Mouse (Mus musculus) layer of hippocampus, adult 9-11 months (tissue): ENCODE measurements around the gene Fbxl17.

ENCODE experiments used
- DNase-seq: peaks from one replicate; pipeline ENCODE4 v3.0.0; 2022

Gene Fbxl17

DNA sequence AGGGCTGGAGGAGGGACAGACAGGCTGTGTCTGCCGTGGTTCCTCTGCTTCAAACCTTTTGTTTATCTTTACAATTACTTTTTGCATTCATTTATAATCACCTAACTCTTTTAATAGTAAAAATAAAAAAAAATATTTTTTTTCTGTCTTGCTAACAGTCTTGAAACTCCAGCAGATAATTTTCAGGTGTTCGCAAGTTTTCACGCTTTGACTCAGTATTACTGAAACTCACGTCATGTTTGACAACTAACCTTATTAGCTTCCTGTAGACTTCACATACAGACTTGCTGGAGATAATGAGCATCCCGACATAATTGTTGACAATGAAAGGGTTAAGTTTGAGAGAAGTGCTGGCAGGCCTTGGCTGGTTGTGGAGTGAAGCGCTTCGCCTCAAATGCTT, 340.6 kb downstream of the Fbxl17 start:
- no peak for DNase-seq

DNA sequence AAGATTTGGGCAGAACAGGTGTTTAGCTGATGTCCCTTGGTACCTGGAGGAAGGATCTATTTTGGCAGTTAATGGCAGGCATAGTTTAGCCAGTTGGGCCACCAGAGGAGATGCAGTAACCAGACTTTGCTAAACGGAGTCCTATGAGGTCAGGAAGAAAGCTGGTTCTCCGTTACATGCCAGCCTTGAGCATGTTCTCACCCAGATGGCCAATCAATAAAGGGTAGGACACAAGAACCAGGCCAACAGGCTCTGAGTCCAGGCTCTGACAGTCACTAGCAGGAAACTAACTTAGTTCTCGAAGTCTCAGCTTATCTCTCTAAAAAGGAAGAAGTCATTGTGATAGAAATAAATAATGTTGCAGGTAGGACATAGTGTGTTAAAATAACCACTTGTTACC, 341.4 kb downstream of the Fbxl17 start:
- DNase-seq = no peak

DNA sequence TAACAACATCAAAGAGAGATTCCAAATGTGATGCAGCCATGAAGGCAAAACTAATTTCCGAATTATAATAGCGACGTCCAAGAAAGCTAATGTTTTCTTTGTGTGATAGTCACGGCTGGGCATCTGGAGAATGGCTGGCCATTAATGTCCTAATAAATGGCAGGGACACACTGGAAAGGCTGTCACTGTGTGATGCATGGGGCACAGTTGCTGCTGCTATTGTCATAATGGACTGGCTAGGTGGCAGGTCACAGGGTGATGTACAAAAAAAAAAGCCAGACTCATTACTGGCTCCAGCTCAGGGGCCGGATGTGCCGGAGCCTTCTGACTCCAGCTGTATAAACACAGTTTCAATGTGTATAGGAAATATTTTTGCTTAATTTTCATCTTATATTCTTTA, 341.9 kb downstream of the Fbxl17 start:
- no peak for DNase-seq

DNA sequence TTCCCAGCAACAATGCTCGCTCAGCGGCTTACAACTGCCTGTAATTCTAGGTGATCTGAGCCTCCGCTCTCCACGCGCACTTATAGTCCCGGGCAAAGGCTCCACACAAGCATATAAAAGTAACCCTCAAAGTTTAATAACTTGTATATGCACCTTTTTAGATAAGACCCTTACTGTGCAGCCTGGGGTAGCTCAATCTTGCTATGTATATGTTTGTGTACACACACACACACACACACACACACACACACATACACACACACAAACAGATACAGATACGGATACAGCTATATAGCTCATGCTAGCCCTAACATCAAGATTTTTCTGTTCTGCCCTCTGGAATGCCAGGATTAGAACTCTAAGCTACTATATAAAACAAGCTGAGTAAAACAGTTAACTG, 342.8 kb downstream of the Fbxl17 start:
- DNase-seq = no peak

DNA sequence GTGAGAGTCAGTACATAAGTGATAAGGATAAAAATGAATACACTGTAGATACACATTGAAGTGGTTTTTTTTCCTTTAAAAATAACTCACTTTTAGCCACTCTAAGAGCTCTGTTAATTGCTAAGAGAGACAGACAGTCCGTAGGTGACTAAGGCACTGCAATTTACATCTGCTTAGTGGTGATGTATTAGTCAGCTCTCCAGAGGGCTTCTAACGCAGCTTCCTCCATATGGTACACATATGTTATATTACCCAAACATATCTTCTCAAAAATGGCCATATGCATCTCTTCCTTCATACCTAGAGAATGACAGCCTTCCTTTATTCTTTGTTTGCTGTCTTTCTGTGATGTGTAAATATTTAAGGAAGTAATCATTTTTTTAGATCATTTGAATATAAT, 353.3 kb downstream of the Fbxl17 start:
- no peak for DNase-seq

DNA sequence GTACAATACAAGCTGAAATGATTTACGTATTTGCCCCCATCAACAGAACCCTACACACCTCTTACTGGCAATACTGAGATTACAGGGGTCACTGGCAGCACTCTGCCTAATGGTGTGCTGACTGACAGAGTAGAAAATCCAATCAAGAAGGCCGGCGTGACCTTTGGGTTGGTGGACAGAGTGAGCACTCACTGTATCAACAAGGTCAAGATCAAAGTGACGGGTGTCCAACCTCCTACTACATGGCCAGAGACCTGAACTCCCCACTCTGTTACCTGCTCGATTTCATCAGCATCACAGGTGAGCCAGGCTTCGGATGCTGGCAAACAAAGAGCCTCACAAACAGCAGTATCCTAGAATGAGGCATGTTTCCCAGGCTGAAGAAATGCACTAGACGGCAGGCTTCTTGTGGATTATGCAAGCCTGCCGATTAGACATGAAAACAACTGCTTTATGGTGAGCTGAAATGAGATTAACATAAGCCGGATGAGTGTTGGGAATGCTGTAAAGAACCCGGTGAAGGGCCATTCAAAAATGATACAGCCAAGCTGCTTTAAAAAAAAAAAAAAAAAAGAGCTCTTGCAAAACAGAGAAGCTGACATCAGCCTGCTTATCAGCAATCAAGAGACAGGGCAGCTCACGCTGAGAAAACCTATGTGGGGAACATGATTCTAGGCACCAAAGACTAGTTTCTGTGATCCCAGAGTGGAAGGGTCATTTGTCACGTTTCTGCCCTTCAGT, 353.9 kb downstream of the Fbxl17 start:
- no peak for DNase-seq

DNA sequence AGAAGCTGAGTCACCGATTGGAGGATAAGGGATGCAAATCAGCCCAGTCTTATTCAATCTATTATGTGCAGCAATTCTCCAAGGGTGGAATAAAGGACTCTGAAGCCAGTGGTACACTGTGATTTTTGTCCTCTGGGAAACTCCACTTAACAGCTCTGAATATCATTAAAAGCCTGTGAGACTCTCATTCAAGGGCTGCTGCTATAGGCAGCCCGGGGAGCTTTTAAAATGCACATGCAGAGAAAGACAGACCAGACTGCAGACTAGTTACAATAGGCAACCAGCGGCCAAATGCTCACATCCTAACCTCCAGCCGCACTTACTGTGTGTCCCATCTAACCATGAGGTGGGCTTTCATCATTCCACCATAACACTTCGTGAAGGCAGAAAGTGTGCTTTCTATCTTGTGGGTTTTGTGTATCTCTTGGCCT, 354.5 kb downstream of the Fbxl17 start:
- DNase-seq = no peak

DNA sequence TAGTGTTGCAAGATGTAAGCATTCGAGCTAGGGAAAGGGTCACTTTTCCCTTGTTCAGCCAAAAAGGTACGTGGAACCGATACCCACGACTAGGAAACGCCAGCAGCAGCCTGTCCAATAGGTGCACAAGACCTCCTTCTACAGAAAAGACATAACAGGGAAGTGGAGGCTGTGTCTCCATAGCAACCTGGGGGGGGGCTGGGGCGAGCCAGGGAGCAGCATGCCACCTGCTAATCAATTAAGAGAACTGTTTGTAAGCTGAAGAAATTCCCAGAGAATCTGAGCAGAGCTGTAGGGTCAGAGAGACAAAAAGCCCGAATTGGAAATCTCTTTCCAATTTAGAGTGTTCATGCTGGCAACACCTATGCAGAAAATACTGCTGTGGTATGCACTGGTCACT, 356.0 kb downstream of the Fbxl17 start:
- DNase-seq = no peak

DNA sequence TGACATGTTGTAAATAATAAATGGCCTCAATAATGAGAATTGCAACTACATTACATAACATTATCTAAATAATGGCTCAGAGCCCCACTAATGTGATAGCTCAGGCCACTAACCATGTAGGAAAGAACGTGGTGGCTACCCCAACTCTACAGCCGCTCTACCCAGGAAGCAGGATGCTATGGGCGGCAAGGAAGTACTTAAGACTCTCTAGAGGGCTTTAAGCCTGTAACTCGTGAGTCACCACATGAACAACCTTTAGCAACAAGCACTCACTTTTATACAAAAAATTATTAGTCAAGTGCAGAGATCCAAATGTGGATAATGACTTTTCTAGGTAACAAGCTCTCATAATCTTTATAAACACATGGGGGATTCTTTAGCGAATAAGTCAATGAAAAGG, 365.0 kb downstream of the Fbxl17 start:
- no peak for DNase-seq

DNA sequence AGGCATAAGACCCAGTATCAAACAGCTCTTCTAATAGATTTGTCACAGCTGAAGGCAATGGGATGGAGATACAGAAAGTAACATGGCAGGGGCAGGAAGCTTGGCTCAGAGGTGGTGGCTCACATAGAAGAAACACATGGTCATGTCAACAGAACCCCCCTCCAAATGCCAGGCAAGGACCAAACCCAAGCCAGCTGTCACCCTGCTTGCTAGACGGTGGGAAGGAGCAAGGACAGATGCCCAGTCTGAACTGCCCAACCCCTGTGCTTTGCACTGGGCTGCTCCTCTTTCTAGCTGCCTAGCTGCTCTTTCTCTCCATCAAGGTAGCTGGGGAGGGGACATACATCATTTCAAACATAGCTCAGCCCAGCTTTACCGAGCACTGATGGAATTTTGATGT, 377.4 kb downstream of the Fbxl17 start:
- no peak for DNase-seq

DNA sequence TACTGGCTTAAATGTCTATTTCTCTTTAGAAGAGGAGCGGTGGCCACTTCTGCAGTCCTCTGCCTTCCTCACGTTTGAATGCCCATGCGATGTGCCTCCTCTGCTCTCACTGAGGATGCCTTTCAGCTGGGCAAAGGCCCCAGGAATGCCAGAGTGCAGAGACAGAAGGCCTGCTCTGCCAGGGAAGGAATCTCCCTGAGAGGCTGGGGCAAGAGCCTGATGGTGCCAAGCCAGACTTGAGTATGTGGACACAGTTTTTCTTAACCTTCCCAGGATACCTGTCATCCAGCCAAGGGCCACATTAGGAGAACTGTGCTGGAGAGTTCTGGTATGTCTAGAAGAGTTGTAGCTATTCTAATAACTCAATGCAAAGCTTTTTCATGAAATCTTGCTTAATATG, 380.1 kb downstream of the Fbxl17 start:
- DNase-seq = no peak

DNA sequence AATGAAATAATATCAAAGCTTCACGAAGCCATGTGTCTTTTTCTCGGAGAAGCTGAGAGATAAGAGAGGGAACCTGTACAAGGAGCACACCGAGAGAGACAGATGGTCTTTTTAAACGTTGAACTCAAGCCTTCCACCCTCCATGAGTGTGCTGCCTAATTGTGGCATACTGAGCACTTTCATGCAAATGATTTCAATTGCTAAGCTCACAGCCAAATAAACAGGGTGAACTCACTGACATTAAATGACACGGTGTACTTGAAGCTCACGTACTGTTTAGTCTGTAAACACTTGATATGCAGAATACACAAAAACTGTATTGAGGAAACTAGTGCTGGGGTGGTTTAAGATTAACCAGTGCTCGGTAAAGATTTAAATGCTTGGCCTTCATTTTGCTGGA, 380.7 kb downstream of the Fbxl17 start:
- DNase-seq = no peak

DNA sequence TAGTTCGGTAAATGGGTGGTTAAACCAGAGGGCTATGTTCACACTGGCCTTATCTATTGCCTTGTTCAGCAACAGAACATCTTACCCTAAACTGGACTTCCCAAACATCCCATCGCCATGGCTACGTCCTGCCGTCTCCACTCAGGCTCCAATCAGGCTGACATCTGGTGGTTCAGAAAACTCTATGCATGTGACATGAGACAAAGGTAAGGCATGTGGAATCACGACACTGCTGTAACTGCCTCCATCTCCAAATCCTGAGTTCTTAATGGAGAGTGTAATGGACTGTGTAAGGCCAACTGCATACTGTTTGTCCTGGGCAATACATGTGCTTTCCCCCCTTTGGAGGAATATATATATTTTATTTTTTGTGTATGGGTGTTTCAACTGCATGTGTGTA, 382.7 kb downstream of the Fbxl17 start:
- DNase-seq = no peak

DNA sequence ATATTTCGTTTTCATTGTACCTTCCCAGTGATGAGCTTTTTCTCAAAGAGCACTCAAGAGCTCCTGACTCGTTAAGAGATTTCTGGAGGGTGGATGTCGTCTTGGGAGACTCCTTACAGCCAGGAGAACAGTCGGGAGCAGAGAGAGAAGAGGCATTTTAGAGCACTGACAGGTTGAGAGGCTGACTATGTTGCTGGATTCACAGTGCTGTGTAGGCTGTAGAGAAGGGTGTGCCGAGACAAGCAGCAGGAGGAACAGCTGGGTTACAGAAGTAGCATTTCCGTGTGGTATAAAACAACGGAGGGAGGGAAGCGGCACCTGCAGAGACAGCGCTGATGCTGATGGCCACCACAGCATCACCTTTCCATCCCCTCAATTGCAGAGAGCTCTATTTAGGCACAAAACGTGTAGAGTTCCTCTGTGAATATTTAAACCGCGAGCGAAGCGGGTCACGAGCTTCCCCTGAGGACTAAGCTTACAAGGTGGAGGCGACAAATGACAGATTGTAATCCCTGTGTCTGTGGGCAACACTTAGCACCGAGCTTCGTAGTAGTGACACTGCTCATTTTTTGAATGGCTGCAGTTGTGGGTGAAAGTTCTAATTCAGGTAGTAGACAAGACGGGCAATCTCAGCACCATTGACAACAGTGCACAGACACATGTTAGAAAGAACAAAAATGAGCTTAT, 385.3 kb downstream of the Fbxl17 start:
- peak; percentile 19 for DNase-seq

DNA sequence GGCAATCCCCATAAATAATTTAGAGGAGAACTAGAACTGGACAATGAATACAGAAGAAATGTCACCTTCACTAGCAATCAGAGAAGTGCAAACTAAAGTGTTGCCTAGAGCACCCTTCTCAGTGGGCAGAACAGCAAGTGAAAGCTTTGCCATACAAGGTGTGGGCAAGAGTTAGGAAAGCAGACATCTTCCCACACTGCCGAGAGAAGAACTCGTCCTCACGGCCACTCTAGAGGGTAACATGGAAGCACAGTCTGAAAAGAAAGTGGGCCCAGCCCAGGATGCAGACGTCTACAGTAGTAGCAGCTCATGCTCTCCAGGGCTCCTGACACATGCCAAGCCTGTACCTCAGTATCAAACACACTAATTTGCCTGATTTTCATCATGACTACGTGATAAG, 387.0 kb downstream of the Fbxl17 start:
- DNase-seq = no peak

DNA sequence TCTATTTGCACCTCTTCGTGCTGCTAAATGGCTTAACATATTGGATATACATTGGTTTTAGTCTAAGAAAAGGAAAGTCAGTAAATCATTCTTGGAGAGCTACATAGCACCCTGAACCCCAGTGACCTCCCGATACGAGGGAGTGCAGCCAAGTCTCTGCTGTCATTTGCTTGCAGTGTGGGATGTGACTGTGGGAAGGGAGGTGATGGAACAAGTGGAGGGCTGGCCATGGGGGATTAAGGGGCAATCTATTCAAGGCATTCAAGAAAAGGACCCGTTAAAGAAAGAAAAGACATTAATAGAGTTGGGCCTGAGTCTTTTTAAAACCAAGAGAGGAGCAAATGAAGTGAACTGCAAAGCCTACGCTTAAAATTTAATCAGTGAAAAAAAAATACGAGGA, 388.8 kb downstream of the Fbxl17 start:
- DNase-seq = no peak

DNA sequence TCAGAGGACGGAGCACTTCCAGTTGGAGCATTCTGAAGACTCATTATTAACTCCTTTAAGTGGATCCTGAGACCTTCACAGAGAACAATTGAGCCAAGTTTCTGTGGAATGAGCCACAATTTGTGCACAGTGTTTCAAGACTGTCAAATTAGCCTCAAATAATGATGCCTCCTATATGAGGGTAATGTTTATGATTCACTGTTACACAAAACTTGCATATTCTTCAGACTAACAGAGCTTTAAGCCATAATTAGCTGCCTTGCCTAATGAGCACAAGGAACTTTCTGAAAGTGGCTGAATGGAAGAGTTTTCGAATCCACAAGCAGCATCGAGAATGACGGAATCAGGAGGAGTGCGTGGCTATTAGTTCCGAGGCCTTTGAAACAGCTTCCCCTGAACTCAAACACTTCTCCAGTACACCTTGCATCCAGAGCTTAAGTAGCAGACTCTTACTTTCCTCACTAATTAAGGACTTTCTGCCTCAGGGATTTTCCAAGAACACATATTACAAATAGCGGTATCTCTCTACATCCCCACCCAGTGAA, 389.5 kb downstream of the Fbxl17 start:
- DNase-seq = no peak

DNA sequence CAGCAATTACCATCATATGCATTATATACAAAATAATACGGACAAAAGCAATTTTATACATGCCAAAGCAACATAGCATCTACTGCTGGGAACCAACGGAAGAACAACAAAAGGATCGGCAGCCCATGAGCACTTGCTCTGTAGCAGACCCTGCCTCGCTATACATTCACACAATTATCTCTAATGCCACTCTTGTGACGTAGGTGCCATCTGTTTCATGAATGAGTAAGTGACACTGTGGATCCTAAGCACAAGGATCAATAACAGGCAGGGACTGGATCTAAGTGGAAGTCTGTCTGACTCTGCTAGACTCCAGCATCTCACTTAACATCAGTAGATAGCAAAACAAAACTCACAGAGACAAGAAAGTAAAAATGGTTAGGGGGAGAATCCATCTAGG, 391.8 kb downstream of the Fbxl17 start:
- no peak for DNase-seq

DNA sequence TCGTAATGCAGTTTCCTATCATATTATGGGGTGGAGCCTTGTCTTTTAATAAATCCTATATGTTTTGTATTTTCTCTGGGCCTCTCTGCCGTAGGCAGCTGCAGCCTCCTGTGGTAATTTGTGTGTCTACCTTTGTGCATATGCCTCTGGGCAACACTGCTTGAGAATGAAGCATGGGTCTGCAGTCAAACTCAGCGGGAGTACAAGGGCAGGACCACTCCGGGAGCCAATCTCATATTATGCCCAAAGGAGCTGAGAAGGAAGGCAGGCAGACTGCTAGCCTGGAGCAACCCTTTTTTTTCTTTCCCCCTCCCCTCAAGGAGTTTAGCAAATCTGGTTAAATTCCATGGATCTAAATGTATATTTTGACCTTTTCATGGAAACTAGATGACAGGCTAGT, 392.3 kb downstream of the Fbxl17 start:
- no peak for DNase-seq

DNA sequence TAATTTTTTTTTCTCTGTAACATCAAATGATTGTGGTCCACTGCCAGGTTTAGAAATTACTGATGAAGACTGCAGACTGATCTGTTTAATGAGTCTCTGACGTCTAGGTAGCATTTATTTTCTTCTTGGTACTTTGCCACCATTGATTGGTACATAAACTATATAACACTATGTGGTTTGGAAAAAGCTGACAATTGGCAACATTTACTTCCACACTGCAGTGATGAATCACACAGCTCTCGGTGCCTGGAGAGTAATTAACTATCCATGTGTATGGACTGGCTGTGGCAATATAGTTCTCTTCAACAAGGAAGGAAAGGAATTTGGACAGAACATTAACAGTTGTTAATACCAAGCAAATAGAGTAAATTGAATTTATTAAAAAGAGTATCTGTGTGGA, 404.3 kb downstream of the Fbxl17 start:
- DNase-seq = no peak

DNA sequence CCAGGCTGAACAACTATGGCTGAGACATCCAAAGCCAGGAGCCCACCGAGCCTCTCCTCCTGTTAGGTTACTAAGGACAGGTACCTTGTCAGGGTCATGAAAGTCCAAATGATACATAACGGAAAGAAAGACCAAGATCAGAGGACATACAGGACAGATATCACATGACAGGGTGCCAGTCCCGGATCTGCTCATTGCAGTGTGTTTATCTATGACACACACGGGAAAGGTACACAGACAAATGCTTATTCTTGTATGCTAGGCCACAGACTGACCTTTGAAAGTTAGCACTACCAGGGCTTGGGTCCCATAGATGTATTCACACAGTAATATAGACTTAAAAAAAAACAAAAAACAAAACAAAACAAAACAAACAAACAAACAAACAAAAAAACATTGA, 404.8 kb downstream of the Fbxl17 start:
- no peak for DNase-seq

DNA sequence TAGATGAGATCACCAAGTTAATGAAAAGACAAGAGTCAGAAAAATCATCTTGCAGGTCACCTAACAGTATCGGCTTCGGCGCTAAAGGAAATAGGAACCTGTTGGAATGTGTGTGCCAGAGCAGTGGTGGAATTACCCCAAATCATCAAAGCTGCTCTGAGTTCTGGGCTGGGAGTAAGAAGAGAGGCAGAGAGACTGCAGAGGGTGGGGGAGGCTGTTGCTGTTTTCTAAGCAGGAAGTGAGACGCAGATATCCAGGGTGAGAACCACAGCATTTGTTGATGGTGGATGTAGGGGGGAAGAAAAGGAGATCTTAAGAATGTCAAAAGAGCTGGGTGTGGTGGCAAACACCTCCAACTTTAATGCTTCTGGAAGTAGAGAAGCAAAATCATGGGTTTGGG, 406.6 kb downstream of the Fbxl17 start:
- DNase-seq = no peak

DNA sequence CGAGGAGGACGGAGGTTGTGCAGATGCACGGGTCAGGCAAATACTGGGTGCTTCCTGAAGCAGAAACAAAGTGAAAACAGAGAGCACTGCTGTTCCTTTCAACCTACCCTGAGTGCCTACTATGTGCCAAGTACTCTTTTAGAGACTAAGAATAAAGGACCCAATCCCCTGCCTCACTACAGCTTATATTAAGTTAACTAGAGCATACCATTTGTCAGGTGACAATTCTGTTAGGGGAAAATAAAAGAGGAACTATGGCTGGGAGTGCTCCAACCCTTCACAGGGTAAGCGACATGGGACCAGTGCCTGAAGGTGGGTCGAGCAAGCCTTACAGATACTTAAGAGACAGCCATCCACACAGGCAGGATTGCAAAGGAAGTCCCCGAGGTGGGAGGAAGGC, 407.0 kb downstream of the Fbxl17 start:
- DNase-seq = no peak

DNA sequence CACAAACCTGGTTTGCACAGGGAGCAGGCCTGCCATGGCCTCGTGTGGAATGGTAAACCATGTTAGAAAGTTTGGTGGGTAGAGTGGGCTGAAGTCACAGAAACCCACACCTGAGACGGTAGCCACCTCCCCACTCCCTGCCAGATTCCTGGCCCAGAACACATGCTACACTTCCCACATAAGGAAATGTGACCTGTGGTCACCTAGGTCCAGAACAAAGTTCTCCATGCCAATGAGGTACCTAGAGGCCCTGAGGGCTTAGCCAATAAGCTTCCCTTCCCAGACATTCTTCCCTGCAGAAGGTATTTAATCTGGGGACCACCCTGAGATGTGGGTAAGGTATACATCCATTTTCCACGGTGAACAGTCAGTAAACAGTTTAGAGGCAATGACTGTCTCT, 409.7 kb downstream of the Fbxl17 start:
- no peak for DNase-seq

DNA sequence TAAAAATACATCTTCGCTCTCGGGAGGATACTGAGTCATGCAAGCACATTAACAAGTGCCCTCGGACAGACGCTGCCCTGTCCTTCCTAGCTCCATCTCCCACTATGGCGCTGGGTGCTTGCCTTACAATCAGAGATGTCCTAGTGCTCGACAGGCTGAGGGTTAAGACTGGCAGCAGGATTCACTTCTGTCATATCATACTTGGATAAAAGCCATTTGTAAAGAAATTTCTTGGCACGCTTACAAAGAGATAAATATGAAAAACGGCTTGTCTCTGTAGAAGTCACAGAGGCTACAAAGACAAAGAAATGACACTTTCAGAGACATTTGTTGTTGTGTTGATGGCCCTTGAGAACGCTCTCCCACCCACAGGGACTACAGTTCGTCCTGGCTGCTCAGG, 412.6 kb downstream of the Fbxl17 start:
- DNase-seq = no peak
